Mouse (Mus musculus): ENCODE measurements at regions not wholly inside any gene's neighbourhood (a gene's known extent, or its start where the extent isn't known, plus 50 kb on each side); places are given as distances from the start of the nearest gene placed in this dataset.

DNA sequence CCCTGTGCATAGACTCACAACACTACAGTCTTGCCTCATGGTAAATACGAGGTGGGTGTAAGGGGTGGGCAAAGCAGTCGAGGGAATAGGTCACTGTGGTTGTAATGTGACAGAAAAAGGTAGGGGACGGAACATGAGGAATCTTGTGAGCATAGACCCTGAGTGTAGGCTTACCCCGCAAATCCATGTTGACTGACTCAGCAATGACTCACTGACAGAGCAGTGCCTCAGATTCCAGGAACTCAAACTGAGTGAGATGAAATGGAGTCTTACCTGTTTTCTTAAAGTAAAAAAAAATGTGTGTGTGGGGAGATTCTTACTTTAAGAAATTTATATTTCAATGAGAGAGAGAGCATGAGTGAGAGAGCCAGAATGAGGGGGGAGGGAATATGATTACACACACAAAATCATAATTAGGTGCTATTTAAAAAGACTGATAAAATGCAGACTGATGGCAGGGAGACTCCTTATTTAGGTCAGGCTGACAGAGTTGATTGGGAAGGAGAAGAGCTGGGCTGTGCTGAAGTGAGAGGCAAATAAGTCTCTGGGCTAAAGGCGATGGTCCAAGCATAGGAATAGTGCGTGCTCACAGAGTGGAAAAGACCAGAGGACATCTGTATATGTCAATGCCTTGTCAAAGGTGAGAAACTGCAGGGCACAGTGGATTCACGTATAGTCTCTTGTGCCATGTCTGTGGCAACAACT is 631.0 kb upstream of the Fam160b2 start:
- no peak for DNase-seq

DNA sequence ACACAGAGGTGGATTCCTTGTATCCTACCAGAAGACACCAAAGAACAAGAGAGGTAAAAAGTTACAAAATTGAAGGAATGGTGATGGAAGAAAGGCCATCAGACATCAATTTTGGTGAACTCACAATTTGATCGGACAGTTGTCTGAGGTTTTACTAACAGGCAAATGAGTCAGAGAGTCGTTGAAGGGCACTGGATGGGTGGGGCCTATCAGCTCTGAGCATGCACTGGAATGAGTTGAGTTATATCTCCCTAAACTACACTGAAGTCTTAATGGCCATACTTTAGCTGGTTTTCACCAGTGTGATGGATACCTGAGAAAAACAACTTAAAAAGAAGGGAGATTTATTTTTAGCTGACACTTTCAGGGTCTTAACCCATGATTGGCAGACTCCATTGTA is 630.3 kb upstream of the Fam160b2 start:
- DNase-seq = no peak

DNA sequence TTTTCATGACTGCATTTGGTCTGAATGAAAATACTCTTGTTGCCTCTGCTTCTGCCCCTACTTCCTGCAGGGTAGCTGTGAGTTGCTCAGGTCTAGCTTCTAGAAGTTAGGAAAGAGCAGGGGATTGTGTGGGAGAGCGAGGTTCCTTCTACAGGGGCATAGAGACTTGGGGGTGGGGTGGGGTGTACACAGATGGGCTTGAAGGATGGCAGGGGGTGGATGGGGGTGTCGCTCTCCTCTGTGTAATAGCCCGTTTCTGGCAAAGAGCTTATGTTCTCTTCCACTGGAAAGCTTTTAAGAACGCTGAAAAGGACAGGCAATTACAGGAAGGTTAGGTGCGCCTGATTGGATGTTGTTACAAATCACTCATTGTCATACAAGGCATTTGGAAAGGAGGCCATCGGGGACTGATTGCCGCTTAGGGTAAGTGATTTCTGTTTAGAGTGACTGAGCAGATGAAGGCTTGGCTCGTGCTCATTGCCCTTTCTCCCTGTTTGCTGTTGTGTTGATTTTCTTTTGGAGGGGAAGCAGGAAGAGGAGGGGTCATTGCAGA is 629.3 kb upstream of the Fam160b2 start:
- no peak for DNase-seq

DNA sequence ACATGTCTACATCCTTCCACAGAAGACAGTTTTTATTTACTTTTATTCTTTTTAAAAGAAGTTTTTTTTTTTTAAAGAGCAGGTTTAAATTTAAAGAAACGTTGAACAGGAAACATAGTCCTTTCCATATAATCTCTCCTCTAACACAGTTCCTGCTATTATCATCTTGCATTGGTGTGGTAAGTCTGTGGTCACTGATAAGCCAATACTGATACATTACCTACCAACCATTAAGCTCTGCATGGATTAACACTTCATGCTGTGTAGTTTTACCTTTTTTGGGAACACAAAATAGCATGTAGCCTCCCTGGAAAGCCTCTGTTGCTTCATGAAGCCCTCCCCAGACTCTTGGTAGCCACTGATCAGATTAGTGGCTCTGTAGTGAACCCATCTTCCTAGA is 617.4 kb upstream of the Fam160b2 start:
- no peak for DNase-seq

DNA sequence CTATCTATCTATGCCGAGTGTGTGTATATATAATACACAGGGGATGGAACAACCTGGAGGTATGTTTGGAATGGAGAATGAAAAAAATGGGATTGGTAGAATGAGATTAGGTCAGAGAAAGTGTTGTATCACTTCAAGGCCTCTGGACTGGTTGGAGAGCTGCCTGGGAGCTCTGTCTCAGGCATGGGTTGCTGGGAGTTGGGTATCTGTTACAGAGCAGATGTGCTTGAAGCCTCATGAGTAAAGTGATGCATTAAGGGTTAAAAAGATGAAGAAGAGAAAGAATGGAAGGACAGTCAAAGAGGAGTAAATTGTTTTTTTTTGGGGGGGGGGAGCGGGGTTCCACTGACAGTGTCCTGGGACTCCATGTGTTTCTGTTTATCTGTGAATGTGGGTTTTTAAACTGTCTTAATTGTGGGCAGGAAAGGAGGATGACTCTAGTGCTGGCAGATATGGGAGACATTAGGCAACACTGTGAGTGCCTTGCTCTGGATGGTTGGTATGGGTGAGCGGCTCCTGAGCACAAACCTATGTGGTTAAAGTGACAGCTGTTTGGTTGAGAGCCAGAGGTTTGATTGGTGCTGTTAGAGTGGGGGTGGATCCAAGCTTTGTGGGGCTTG is 611.8 kb upstream of the Fam160b2 start:
- DNase-seq = peak in 1 of 2 experiments; percentile 8

DNA sequence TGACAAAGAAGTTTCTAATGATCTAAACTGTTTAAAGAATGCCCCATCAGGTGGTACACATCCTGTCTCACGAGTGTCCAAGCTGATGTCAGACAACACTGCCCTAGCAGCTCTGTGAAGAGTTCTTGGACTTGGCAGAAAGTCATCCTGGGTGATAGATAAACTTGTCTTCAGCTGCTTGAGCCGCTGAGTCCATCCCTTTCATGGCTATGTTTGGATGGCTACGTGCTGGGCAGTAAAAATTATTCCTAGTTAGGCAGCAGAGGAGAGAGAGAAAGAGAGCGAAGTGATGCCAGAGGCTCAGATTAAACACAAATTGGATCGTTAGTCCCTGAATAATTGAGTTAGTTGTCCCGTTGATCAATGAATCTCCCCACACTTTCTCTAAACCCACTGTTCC is 603.8 kb upstream of the Fam160b2 start:
- DNase-seq = no peak

DNA sequence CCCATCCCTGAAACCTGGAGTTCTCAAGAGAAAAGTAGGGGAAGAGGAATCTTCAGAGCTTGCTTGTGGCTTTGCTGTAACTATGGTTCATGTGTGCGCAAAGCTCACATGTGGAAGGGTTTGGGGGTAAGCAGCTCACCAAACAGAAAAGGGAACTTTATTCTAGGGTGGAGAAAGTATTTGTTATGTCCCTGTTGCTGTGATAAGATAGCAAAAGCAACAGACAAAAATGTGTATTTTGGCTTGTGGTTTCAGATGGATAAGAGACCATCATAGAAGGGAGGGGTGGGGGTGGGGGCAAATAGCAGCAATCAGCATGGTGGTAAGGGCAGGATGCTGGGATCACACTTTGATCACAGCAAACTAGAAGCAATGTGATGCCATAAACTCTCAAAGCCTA is 601.3 kb upstream of the Fam160b2 start:
- DNase-seq = no peak

DNA sequence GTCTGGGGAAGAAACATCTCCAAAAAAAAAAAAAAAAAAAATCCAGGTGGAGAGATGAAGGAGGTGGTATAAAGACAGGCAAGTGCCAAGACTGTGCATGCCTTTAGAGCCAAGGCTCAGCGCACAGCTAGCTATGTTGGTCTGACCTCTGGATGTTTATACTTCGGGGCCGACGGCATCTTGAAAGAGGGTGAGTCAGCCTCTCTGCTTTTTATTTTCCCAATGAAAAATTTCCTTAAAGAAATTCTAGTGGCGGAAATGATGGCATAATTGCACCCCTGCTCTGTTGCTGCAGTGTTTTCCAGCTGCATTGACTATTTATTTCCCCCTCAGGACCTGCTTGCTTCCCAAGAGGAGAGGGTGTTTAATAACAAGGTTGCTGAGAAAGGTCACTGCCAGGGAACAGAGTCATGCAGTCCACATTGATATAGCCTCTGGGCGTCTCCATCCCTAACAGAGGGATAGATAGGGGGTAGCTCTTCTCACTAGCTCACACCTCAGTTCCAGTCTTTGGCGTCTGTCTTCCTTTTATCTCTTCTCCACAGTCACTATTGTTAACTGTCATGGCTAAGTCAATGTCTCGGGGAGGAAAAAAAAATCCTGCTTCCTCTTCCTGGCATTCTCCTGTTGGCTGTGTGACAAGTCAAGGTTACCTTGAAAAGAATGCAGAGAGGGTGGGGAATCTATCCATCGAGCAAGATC is 599.7 kb upstream of the Fam160b2 start:
- no peak for DNase-seq

DNA sequence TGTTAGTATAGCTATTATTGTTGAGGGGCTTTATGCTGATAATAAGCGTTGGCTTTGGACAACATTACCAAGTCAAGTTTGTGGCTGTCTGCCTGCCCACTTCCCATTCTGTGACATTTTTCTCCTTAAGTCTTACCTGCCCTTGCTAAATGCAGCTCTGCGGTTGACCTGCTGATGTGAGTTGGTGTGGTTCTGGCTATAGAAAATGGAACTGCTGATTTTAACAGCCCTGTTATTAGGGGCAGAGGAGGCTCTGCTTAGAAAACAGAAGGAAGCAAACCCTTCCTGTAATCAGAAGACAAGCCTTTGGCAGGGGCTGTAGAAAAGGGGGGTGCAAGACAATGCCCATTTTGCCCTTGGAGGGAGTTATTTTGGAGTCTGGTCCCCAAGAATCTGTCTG is 594.6 kb upstream of the Fam160b2 start:
- DNase-seq = no peak

DNA sequence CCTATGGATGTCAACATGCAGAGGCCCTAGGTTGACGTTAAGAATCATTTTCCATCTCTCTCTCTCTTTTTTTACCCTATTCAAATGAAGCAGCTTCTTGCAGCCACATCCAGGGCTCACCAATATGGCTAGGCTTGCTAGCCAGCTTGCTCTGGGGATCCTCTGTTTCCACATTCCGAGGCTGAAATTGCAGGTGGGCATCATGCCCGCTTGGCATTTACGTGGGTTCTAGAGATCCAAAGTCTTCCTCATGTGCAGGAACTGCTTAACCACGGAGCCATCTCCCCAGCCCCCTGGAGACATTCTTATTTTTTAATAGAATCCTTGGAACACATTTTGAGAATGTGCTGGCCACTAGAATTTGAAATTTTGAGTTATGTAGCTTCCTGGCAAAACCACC is 592.9 kb upstream of the Fam160b2 start:
- DNase-seq = peak; percentile 43 to 63

DNA sequence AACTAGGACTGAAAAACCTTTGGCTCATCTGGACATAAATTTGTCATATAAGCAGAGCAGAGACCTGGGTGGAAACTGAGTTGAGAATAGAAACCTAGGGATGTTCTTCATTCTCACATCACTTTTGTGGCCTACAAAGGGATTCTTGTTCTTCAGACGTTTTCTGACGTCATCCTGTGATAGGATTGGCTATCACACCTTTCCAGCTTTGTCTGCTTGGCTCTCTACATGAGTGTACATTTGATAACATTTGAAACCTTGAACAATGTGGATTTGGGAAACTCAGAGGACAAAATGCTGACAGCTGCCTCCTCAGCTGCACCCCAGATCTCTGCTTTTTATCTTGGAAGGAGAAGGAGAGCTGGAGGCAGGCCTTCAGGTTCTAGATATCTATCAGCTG is 589.7 kb upstream of the Fam160b2 start:
- DNase-seq = no peak

DNA sequence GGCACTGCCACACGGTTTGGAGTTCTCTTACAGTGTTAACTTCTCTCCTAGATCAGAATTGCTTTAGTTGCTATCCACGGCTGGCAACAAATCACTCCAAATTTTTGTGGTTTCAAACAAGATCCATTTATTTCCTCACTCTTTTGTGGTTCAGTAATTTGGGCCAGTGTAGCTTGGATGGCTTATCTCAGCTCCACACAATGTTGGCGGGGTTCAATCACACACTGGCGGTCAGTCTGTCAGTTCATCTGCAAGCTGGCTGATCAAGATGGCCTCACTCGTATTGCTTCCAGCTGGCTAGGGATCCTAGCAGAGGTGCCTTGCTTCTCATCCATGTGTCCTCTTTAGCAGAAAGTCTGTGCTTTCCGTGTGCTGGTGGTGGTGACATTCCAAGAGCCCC is 577.7 kb upstream of the Fam160b2 start:
- DNase-seq = peak; percentile 45 to 49

DNA sequence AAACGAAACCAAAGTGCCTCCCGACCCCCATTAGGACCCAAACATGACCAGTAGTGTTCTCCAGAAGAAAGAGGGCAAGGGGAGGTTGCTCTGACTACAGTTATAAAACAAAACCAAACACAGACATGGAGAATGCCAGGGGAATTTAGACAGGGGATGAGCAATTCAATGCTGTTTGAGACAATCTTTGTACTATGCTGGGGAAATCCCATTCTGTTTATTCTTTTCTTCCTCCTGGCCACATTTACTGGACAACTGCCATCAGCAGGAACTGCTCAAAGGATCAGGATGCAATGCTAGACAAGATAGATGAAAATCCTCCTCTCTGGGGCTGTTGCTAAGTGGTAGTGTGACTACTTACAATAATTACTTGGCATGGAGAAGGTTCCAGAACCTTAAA is 574.5 kb upstream of the Fam160b2 start:
- no peak for DNase-seq

DNA sequence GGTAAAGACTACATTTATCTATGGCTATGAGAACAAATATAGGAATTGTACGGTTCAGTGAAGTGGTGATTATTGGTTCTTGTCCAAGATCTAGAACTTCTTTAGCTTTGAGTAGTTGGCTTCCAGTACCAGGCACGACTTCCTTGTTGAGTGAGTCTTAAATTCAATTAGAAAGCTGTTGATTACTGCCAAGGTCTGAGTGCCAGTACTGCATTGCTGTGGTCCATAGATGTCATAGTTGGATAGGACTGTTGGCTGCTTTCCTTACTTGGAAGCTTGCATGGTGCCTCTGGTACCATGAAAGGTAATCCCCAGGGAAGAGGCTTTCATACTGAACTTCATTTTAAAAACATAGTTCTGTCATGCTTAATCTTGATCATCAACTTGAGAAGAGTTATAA is 559.9 kb upstream of the Fam160b2 start:
- peak in 1 of 2 experiments; percentile 17 for DNase-seq

DNA sequence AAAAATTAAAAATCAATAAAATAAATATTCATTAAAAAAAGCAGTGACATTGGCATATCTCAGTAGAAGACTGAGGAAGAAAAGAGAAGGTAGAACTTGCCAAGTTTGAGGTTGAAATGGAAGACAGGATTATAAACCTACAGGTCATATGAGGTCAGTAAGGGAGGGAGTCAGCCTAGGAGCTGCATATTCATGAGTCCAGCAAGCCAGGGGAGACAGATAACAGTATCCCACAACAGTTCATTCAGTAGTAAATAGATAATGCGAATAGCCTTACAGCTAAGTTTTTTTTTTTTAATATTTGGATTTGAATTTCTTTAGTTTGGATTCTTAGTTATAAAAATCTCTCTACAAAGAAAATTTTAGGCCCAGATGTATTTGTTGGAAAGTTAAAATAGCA is 542.8 kb upstream of the Fam160b2 start:
- no peak for DNase-seq

DNA sequence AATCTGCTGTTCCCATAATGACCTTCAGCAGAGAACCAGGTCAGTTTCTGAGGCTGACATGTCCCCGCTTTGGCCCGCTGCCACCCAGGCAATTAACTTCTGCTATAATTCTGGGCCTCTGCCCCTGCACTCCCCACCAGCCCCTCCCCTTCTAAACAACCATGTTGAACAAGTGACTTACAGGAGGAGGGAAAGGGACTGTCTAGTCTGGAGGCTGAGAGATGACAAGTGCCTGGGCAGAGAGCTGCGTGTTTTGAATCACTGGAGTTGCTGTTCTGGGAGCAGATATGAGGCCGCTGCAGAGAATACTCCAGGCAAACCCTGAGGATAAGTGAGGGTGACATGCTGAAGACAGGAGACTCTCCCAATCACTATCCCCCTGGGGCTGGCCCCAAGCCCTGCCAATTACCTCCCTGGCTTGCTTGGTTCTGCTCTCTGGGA is 530.2 kb upstream of the Fam160b2 start:
- peak; percentile 64 to 65 for DNase-seq

DNA sequence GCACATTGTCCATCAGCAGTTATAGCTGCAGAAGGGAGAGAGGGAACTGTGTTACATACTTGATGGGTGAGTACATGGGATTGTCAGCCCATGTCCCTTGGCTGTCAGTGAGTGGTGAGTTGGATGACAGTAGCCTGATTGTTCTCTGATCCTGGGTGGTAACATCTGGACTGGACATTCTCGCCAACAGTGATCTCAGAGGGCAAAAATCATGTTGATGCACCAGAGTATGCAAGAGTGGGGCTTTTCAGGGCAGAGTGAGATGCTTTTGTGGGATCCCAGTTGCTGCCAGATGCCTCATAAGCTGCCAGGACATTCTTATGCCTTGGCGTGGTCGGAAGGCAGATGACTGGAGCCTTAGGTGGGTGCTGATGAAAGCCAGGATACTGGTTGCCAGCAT is 528.9 kb upstream of the Fam160b2 start:
- peak; percentile 19 to 28 for DNase-seq

DNA sequence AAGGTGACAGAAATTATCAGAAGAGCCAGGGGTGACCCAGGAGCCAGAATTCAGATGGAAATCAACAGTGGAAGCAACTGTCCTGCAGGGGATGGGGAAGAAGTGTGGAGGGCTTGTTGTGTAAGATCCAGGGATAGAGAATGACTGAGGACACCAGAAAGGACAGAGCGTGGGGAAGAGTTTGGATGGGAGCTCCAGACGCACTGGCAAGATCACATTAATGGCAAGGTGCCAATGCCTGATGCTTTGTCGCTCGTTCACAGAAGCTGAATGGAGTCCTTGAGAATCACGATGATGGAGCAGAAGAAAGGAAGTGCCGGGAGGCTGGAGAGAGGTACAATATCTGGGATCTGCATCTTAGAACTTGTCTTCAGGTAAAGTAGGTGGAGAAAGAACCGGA is 519.0 kb upstream of the Fam160b2 start:
- peak; percentile 84 to 85 for DNase-seq

DNA sequence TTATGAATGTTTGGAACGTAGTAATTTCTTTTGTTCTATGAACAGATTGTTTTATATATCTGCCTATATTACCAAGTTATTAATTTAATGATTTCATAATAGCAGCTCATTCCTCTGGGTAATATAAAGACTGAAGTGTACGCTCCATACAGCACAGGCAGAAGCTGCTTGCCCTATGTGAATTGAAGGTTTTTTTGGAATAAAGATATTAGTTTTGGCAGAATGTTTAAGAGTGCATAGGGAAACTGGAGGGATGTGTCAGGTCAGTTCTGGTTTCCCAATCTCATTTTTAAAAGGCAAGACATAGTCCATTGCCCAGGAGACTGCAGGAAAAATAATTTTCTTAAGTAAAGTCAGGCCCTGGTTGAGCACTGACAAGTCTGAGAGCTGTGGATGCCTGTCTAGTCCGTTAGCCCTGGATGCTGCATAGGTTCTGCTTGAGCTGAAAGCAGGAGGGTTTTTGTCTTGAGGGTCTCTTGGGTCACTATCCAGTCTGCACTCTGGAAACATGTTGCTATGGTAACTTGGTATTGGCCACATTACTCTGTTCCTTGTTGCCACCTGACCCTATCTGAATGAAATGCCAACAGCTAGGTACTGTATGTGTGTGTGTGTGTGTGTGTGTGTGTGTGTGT is 516.3 kb upstream of the Fam160b2 start:
- no peak for DNase-seq

DNA sequence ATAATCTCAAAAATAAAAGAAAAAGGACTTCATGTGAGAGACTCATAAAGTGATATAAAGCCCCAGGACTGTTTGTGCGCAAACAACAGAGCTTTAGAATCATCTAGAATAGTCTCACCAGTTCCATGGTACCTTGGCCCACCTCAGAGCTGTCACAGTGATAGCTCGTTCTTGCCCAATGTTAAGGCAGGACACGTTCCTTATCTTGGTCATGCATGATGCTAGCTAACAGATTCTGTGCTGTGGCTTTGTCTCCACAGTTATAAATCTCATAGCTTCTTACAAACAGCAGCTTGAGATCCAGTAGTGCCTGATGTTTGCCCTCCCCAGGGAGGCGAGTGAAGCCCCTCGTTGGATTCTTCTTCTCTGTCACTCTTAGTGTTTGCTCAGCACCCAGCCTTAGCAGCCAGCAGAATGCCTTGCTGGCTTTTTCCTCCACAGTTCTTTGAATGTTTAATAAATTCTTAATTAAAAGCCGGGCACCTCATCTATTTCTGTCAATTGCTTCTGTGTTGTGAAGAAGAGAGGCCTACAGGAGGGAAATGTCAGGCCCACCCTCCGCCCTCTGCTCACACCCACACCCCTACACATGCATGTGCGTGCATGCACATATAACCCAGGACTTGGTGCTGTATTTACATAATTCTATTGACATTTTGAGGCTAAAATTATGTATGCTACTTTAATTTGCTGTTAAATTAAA is 515.6 kb upstream of the Fam160b2 start:
- DNase-seq = no peak

DNA sequence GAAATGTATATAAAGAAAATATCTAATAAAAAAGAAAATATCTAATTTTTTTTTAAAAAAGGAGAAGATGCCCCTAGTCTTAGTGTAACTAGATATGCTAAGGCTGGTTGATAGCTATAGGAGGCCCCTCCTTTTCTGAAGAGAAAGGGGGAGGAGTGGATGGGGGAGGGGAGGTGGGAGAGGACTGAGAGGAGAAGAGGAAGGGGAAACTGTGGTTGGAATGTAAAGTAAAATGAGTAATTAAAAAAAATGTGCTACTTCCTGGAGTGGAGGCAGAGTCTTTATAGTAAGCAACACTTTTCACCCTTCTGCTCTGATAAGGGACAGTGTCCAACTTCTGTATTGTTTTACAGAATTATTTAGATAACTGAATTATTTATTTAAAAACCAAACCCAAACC is 513.6 kb upstream of the Fam160b2 start:
- DNase-seq = no peak

DNA sequence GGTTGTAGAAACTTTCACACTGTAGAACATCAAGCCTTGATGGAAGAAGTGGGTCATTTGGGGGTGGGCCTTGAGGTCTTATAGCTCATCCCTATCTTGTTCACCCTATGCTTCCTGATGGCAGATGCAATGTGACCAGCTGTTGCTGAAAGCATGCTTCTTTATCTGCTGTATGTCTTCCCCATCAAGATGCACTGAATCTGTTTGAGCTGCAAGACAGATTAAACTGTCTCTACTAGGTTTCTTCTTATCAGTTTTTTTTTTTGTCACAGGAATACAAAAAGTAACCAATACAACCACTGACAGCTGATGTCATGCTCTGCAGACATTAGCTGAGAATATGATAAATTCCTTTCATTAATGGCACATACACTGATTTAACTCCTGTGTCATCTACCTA is 505.0 kb upstream of the Fam160b2 start:
- DNase-seq = no peak

DNA sequence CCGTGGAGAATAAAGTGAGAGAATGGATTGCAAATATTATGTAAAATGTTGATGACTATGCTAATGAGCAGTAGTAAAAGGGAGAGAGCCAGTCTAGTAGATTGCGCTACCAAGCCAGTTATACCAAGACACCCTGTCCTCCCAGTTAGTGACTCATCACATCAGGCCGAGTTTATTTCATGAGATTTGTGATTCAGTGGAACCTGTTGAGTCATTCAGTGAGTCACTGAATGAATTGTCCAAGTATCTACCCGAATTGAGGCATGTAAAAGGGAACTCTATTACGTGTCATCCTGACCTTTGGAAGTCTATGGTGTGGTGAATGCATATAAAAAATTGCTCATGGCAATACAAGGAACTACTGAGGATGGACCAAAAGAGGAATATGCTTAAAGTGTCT is 504.3 kb upstream of the Fam160b2 start:
- DNase-seq = no peak
